Mouse (Mus musculus): ENCODE measurements around the gene Tmc2. TPM values are rescaled to one million over a fixed set of nuclear protein-coding genes. Genes with fewer than 3 reads are reported as not detected.

Tmc2 gene
- polyA plus RNA-seq, 1 experiment from 2014 or later = not detected

DNA sequence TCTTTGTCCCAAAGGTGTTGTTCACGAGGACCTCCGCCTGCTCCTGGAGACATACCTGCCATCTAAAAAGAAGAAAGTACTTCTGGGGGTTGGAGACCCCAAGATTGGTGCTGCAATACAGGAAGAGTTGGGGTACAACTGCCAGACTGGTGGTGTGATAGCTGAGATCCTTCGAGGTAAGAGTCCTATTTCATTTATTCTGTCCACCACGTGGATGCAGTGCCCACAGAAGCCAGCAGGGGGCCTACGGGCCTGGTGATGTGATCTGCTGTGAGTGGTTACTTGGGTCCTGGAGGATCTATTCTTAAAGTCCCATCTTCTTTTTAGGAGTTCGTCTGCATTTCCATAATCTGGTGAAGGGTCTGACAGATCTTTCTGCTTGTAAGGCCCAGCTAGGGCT, 80.7 kb downstream of the Tmc2 start:
- Histone ChIP-seq H3K4me2 (ENCODE audit: low read depth, low read length) (peak overlapping the region; percentile 77), H3K36me3 (replicated peaks; ENCODE audit: control insufficient read depth, insufficient read depth, low read depth, low read length) (peaks cover 14% of the 10 kb centered on the region), H3K4me3 (ENCODE audit: low read depth, low read length) (peak overlapping the region; percentile 85), H3K9ac (replicated peaks; ENCODE audit: low read length) (no peak overlapping the region), H3K9me3 (replicated peaks; ENCODE audit: control insufficient read depth, low read length) (no peaks in the 10 kb centered on the region), H3K27me3 (ENCODE audit: control insufficient read depth, insufficient read depth, low read length) (no peaks in the 10 kb centered on the region), H3K4me1 (ENCODE audit: control insufficient read depth, insufficient read depth, low read length) (no peaks in the 10 kb centered on the region), H3K27ac (replicated peaks; ENCODE audit: low read depth, low read length) (no peak overlapping the region)
- DNase-seq (ENCODE audit: low spot score) (peak; percentile 79), ATAC-seq (replicated peaks; ENCODE audit: insufficient number of reproducible peaks, low FRiP score, low TSS enrichment, low read depth) (no peak)
- 44% methylated on average over 6 of the region's 6 CpGs for WGBS

DNA sequence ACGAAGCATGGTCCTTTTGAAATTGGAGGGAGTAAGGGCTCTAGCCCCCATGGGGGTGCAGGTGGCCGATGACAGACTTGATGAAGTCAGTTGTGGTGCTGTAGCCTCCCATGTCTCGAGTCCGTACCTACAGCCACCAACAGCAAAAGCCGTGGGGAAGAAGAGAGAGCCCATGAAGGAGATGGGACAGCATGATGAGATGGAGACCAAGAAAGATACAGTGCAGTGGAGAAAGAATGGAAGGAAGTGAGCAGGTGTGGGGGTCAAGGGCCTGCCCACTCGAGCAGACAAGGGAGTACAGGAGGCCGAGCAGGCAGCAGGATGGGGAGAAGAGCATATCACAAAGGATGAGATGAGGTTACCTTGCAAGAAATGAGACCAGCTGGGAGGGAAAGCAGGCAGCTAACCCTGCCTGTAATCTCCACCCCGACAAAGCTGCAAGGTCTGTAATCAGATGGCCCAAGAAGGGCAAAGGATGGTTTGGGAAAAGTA, 84.7 kb downstream of the Tmc2 start:
- WGBS = 42% methylated on average over 8 of the region's 8 CpGs
- DNase-seq (ENCODE audit: low spot score) = no peak
- H3K4me3 ChIP-seq (ENCODE audit: low read depth, low read length) = no peak overlapping the region
- ATAC-seq (replicated peaks; ENCODE audit: insufficient number of reproducible peaks, low FRiP score, low TSS enrichment, low read depth) = no peak
- peaks cover 14% of the 10 kb centered on the region for H3K36me3 ChIP-seq (replicated peaks; ENCODE audit: control insufficient read depth, insufficient read depth, low read depth, low read length)
- H3K4me1 ChIP-seq (ENCODE audit: control insufficient read depth, insufficient read depth, low read length) = no peaks in the 10 kb centered on the region
- H3K4me2 ChIP-seq (ENCODE audit: low read depth, low read length) = no peak overlapping the region
- no peak overlapping the region for H3K9ac ChIP-seq (replicated peaks; ENCODE audit: low read length)
- no peaks in the 10 kb centered on the region for H3K27me3 ChIP-seq (ENCODE audit: control insufficient read depth, insufficient read depth, low read length)
- H3K27ac ChIP-seq (replicated peaks; ENCODE audit: low read depth, low read length) = no peak overlapping the region
- no peaks in the 10 kb centered on the region for H3K9me3 ChIP-seq (replicated peaks; ENCODE audit: control insufficient read depth, low read length)

DNA sequence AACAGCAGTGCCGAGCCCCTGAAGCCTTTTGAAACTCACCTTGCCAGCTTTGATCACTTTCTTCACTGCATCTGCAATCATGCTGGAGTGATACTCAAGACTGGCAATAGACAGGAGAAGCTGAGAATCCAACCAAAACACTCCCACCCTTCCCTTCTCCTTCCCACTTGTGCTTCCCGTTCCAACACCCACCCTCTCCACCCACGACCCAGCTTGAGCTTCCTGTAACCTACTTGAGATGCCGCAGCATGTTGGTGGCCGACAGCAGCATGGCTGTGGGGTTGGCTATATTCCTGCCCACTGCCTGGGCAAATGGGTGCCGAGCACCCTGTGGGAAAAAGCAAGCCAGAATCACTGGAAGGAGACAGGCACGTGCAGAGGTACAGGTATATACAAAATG, 85.2 kb downstream of the Tmc2 start:
- Histone ChIP-seq H3K27me3 (ENCODE audit: control insufficient read depth, insufficient read depth, low read length) (no peaks in the 10 kb centered on the region), H3K4me2 (ENCODE audit: low read depth, low read length) (no peak overlapping the region), H3K4me3 (ENCODE audit: low read depth, low read length) (no peak overlapping the region), H3K36me3 (replicated peaks; ENCODE audit: control insufficient read depth, insufficient read depth, low read depth, low read length) (peaks cover 14% of the 10 kb centered on the region), H3K9ac (replicated peaks; ENCODE audit: low read length) (no peak overlapping the region), H3K9me3 (replicated peaks; ENCODE audit: control insufficient read depth, low read length) (no peaks in the 10 kb centered on the region), H3K4me1 (ENCODE audit: control insufficient read depth, insufficient read depth, low read length) (no peaks in the 10 kb centered on the region), H3K27ac (replicated peaks; ENCODE audit: low read depth, low read length) (no peak overlapping the region)
- 63% methylated on average over 7 of the region's 7 CpGs for WGBS
- no peak for DNase-seq (ENCODE audit: low spot score)
- no peak for ATAC-seq (replicated peaks; ENCODE audit: insufficient number of reproducible peaks, low FRiP score, low TSS enrichment, low read depth)

DNA sequence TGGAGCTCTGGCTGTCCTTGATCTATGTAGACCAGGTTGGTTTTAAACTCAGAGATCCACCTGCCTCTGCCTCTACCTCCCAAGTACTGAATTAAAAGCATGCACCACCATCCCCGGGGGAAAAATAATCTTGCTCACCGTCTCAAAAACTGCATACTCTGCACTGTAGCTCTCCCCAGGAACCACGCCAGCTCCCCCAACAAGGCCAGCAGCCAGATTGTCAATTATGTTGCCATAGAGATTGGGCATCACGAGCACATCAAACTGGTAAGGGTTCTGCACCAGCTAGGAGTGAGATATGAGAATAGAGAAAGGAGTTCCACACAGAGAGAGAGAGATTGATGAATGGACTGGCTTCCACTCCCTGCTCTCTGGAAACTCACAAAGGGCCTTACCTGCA, 85.8 kb downstream of the Tmc2 start:
- no peak overlapping the region for H3K4me2 ChIP-seq (ENCODE audit: low read depth, low read length)
- no peaks in the 10 kb centered on the region for H3K4me1 ChIP-seq (ENCODE audit: control insufficient read depth, insufficient read depth, low read length)
- no peak overlapping the region for H3K4me3 ChIP-seq (ENCODE audit: low read depth, low read length)
- WGBS = 81% methylated on average over 4 of the region's 4 CpGs
- H3K36me3 ChIP-seq (replicated peaks; ENCODE audit: control insufficient read depth, insufficient read depth, low read depth, low read length) = peaks cover 11% of the 10 kb centered on the region
- ATAC-seq (replicated peaks; ENCODE audit: insufficient number of reproducible peaks, low FRiP score, low TSS enrichment, low read depth) (no peak), DNase-seq (ENCODE audit: low spot score) (no peak)
- H3K27me3 ChIP-seq (ENCODE audit: control insufficient read depth, insufficient read depth, low read length) = no peaks in the 10 kb centered on the region
- H3K9ac ChIP-seq (replicated peaks; ENCODE audit: low read length) = no peak overlapping the region
- H3K9me3 ChIP-seq (replicated peaks; ENCODE audit: control insufficient read depth, low read length) = no peaks in the 10 kb centered on the region
- no peak overlapping the region for H3K27ac ChIP-seq (replicated peaks; ENCODE audit: low read depth, low read length)

DNA sequence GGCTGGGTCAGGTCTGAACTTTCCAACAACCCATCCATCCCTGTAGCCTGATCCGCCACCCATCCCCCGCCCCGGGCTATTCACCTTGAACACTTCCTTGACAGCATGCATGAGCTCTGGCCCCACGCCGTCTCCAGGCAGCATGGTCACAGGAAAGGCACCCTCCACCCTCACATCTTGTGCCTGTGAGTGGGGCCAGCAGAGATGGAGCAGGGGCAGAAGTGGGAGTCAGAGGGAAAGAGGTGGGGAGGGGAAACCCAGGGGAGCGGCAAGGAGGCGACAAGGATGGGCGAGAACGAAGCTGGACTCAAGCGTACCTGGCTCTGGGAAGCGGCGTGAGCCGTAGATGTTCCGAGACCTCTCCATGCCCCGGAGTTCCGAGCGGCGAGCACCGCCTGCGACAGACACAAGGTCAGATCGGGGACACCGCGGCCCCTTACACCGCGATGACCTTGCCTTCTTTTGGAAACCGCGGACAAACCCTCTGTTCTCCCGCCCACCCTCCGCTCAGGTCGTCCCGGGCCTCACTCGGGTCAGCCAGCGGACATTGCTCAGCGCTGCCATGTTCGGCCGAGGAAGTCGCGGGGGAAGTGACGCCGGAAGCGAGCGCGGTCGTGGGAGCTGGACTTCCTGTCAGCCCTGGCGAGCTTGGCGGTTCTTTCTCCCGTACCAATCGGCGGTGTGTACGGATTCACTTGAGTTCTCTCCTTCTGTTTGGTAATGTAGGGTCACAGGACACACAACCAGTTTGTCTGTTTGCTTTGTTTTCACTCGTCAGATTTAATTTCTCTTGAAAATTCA, 89.1 kb downstream of the Tmc2 start, which contains the start of gene Idh3b:
Gene Idh3b (minus strand): TSS at position 694 of the 801 bp plus-strand sequence.
- no peaks in the 10 kb centered on the region for H3K27me3 ChIP-seq (ENCODE audit: control insufficient read depth, insufficient read depth, low read length)
- peak; percentile 82 for ATAC-seq (replicated peaks; ENCODE audit: insufficient number of reproducible peaks, low FRiP score, low TSS enrichment, low read depth)
- H3K27ac ChIP-seq (replicated peaks; ENCODE audit: low read depth, low read length) = 0 out of 2 replicates have a peak within 1 kb of the TSS, but pooled peaks have one; percentile 23
- H3K4me2 ChIP-seq (ENCODE audit: low read depth, low read length) = peak within 1 kb of the TSS; percentile 93
- H3K36me3 ChIP-seq (replicated peaks; ENCODE audit: control insufficient read depth, insufficient read depth, low read depth, low read length) = peaks cover 4% of the 10 kb centered on the region
- H3K9ac ChIP-seq (replicated peaks; ENCODE audit: low read length) = peak within 1 kb of the TSS; percentile 86
- no peaks in the 10 kb centered on the region for H3K9me3 ChIP-seq (replicated peaks; ENCODE audit: control insufficient read depth, low read length)
- H3K4me1 ChIP-seq (ENCODE audit: control insufficient read depth, insufficient read depth, low read length) = no peaks in the 10 kb centered on the region
- peak within 1 kb of the TSS; percentile 84 for H3K4me3 ChIP-seq (ENCODE audit: low read depth, low read length)
- WGBS = under 1% methylated on average over 46 of the region's 51 CpGs
- peak; percentile 92 for DNase-seq (ENCODE audit: low spot score)

DNA sequence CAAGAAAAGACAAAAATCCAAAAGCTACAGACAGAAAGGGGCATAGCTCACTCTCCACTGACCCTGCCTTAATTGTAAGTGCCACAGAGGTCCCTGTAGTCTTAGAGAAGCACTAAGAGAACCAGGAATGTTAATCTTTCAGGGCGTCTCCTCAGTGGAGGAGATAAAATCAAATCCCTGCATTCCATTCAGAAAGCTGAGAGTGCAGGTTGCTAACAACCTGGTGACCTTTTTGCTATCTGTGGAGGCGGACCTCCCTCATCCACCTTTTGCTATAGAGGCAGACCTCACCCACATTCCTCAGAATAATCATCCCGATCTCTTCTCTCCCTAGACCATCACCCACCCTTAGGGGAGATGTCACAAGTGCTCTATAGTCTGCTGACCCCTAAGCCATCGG, 94.1 kb downstream of the Tmc2 start:
- DNase-seq (ENCODE audit: low spot score) (no peak), ATAC-seq (replicated peaks; ENCODE audit: insufficient number of reproducible peaks, low FRiP score, low TSS enrichment, low read depth) (no peak)
- H3K9me3 ChIP-seq (replicated peaks; ENCODE audit: control insufficient read depth, low read length) = no peaks in the 10 kb centered on the region
- H3K27ac ChIP-seq (replicated peaks; ENCODE audit: low read depth, low read length) = no peak overlapping the region
- H3K36me3 ChIP-seq (replicated peaks; ENCODE audit: control insufficient read depth, insufficient read depth, low read depth, low read length) = no peaks in the 10 kb centered on the region
- H3K9ac ChIP-seq (replicated peaks; ENCODE audit: low read length) = no peak overlapping the region
- WGBS = 62% methylated on average over 4 of the region's 4 CpGs
- peaks cover 1% of the 10 kb centered on the region; the same call in 1 of the 2 replicates for H3K4me1 ChIP-seq (ENCODE audit: control insufficient read depth, insufficient read depth, low read length)
- H3K27me3 ChIP-seq (ENCODE audit: control insufficient read depth, insufficient read depth, low read length) = no peaks in the 10 kb centered on the region; the same call in 1 of the 2 replicates
- H3K4me3 ChIP-seq (ENCODE audit: low read depth, low read length) = no peak overlapping the region
- H3K4me2 ChIP-seq (ENCODE audit: low read depth, low read length) = no peak overlapping the region

DNA sequence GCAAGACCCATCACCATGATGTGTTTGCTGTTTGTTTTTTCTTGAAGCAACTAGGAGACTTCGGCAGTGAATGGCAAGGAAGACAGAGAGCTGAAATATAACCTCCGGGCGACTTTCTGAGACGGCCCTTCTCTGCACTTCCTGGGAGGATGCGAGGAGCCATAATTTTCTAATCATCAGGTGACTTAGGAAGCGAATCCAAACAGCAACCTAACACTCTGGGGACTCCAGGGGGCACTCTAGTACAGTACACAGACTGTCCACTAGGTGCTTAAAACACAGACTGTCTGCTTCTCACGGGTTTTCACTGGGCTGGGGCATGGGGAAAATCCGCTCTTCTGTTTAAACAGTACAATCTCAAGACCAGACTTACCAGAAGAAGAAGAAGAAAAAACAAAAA, 96.4 kb downstream of the Tmc2 start:
- H3K27me3 ChIP-seq (ENCODE audit: control insufficient read depth, insufficient read depth, low read length) = peaks cover 3% of the 10 kb centered on the region; the same call in 1 of the 2 replicates
- H3K4me2 ChIP-seq (ENCODE audit: low read depth, low read length) = peak overlapping the region; percentile 11; the same call in 1 of the 2 replicates
- no peak overlapping the region for H3K4me3 ChIP-seq (ENCODE audit: low read depth, low read length)
- H3K9ac ChIP-seq (replicated peaks; ENCODE audit: low read length) = no peak overlapping the region
- WGBS = 12% methylated on average over 8 of the region's 8 CpGs
- H3K36me3 ChIP-seq (replicated peaks; ENCODE audit: control insufficient read depth, insufficient read depth, low read depth, low read length) = no peaks in the 10 kb centered on the region
- H3K9me3 ChIP-seq (replicated peaks; ENCODE audit: control insufficient read depth, low read length) = no peaks in the 10 kb centered on the region
- ATAC-seq (replicated peaks; ENCODE audit: insufficient number of reproducible peaks, low FRiP score, low TSS enrichment, low read depth) (no peak), DNase-seq (ENCODE audit: low spot score) (peak; percentile 85)
- H3K27ac ChIP-seq (replicated peaks; ENCODE audit: low read depth, low read length) = no peak overlapping the region
- peaks cover 4% of the 10 kb centered on the region; the same call in 1 of the 2 replicates for H3K4me1 ChIP-seq (ENCODE audit: control insufficient read depth, insufficient read depth, low read length)

DNA sequence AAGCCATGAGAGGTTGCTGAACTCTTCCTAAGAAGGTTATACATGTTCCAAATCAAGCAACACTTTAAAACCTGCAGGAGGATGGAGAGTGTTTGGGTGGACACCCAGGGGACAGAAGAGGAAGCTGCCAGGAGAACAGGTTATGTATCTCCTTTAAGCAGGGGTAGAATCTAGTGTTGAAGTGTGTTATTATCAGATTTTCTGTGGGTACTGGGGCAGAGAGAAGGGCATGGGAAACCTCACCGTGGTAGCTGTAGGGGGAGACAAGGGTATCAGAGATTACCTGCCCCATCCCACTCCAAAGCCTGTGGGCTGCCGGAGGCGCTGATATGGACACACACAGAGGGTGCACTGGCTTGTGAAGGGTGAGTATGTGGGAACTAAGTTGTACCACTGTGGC, 98.0 kb downstream of the Tmc2 start:
- H3K4me1 ChIP-seq (ENCODE audit: control insufficient read depth, insufficient read depth, low read length) = peaks cover 4% of the 10 kb centered on the region; the same call in 1 of the 2 replicates
- DNase-seq (ENCODE audit: low spot score) (no peak), ATAC-seq (replicated peaks; ENCODE audit: insufficient number of reproducible peaks, low FRiP score, low TSS enrichment, low read depth) (0 out of 2 replicates have a peak, but pooled peaks have one; percentile 2)
- 46% methylated on average over 3 of the region's 3 CpGs for WGBS
- peaks cover 4% of the 10 kb centered on the region; the same call in 1 of the 2 replicates for H3K27me3 ChIP-seq (ENCODE audit: control insufficient read depth, insufficient read depth, low read length)
- no peaks in the 10 kb centered on the region for H3K9me3 ChIP-seq (replicated peaks; ENCODE audit: control insufficient read depth, low read length)
- no peak overlapping the region for H3K4me2 ChIP-seq (ENCODE audit: low read depth, low read length)
- no peak overlapping the region for H3K9ac ChIP-seq (replicated peaks; ENCODE audit: low read length)
- H3K36me3 ChIP-seq (replicated peaks; ENCODE audit: control insufficient read depth, insufficient read depth, low read depth, low read length) = no peaks in the 10 kb centered on the region
- H3K4me3 ChIP-seq (ENCODE audit: low read depth, low read length) = no peak overlapping the region
- no peak overlapping the region for H3K27ac ChIP-seq (replicated peaks; ENCODE audit: low read depth, low read length)

Measured in embryonic facial prominence, embryonic 11.5 days (tissue).